Mouse (Mus musculus): ENCODE measurements around the gene Tlx2. TPM values are rescaled to one million over a fixed set of nuclear protein-coding genes. Genes with fewer than 3 reads are reported as not detected.

The Tlx2 gene
- total RNA-seq, 1 experiment from 2014 or later, result not detected

- ATAC-seq (ENCODE audit: extremely low read depth, insufficient number of reproducible peaks, low FRiP score, poor library complexity, severe bottlenecking), result no peak
Observed at GRCm38 (mm10) chr6:83068221-83068620, 1.9 kb downstream of the Tlx2 start.

GRCm38 (mm10) chr6:83066441-83066840 lies 3.7 kb downstream of the Tlx2 start:
- no peak for ATAC-seq (ENCODE audit: extremely low read depth, insufficient number of reproducible peaks, low FRiP score, poor library complexity, severe bottlenecking)

GRCm38 (mm10) chr6:83065995-83066394 lies 4.1 kb downstream of the Tlx2 start:
- ATAC-seq (ENCODE audit: extremely low read depth, insufficient number of reproducible peaks, low FRiP score, poor library complexity, severe bottlenecking), result no peak

- no peak for ATAC-seq (ENCODE audit: extremely low read depth, insufficient number of reproducible peaks, low FRiP score, poor library complexity, severe bottlenecking)
Observed at GRCm38 (mm10) chr6:83058725-83059124, 11.4 kb downstream of the Tlx2 start.

GRCm38 (mm10) chr6:83057790-83058189 lies 12.3 kb downstream of the Tlx2 start, which contains the start of gene Dqx1:
Dqx1 (plus strand) TSS chr6:83057844.
- no peak for ATAC-seq (ENCODE audit: extremely low read depth, insufficient number of reproducible peaks, low FRiP score, poor library complexity, severe bottlenecking)

GRCm38 (mm10) chr6:83054871-83055431 lies 15.1 kb downstream of the Tlx2 start, which contains the start of gene Htra2:
Htra2 (minus strand) TSS chr6:83055273.
- ATAC-seq (ENCODE audit: extremely low read depth, insufficient number of reproducible peaks, low FRiP score, poor library complexity, severe bottlenecking), result no peak

- ATAC-seq (ENCODE audit: extremely low read depth, insufficient number of reproducible peaks, low FRiP score, poor library complexity, severe bottlenecking), result peak; percentile 93
Observed at GRCm38 (mm10) chr6:83054074-83054851, 15.8 kb downstream of the Tlx2 start, which contains the start of gene Aup1. Aup1 (plus strand) TSS chr6:83054521.

- peak; percentile 4; the same call in 1 of the 2 replicates for ATAC-seq (ENCODE audit: extremely low read depth, insufficient number of reproducible peaks, low FRiP score, poor library complexity, severe bottlenecking)
Observed at GRCm38 (mm10) chr6:83053136-83053960, 16.7 kb downstream of the Tlx2 start.

- ATAC-seq (ENCODE audit: extremely low read depth, insufficient number of reproducible peaks, low FRiP score, poor library complexity, severe bottlenecking), result no peak
Observed at GRCm38 (mm10) chr6:83049367-83049766, 20.7 kb downstream of the Tlx2 start.

GRCm38 (mm10) chr6:83044742-83045141 lies 25.4 kb downstream of the Tlx2 start:
- ATAC-seq (ENCODE audit: extremely low read depth, insufficient number of reproducible peaks, low FRiP score, poor library complexity, severe bottlenecking), result peak; percentile 71; the same call in 1 of the 2 replicates

GRCm38 (mm10) chr6:83043993-83044392 lies 26.1 kb downstream of the Tlx2 start:
- ATAC-seq (ENCODE audit: extremely low read depth, insufficient number of reproducible peaks, low FRiP score, poor library complexity, severe bottlenecking), result no peak

GRCm38 (mm10) chr6:83043561-83043960 lies 26.5 kb downstream of the Tlx2 start:
- no peak for ATAC-seq (ENCODE audit: extremely low read depth, insufficient number of reproducible peaks, low FRiP score, poor library complexity, severe bottlenecking)

GRCm38 (mm10) chr6:83040601-83041000 lies 29.5 kb downstream of the Tlx2 start:
- no peak for ATAC-seq (ENCODE audit: extremely low read depth, insufficient number of reproducible peaks, low FRiP score, poor library complexity, severe bottlenecking)

- peak; percentile 78 for ATAC-seq (ENCODE audit: extremely low read depth, insufficient number of reproducible peaks, low FRiP score, poor library complexity, severe bottlenecking)
Observed at GRCm38 (mm10) chr6:83038496-83039012, 31.5 kb downstream of the Tlx2 start.

- ATAC-seq (ENCODE audit: extremely low read depth, insufficient number of reproducible peaks, low FRiP score, poor library complexity, severe bottlenecking), result no peak
Observed at GRCm38 (mm10) chr6:83037188-83037587, 32.9 kb downstream of the Tlx2 start.

GRCm38 (mm10) chr6:83034463-83035055 lies 35.5 kb downstream of the Tlx2 start:
- no peak for ATAC-seq (ENCODE audit: extremely low read depth, insufficient number of reproducible peaks, low FRiP score, poor library complexity, severe bottlenecking)

GRCm38 (mm10) chr6:83033249-83034185 lies 36.6 kb downstream of the Tlx2 start, which contains the start of the genes Dok1 and Loxl3:
Dok1 (minus strand) TSS chr6:83033471.
Loxl3 (plus strand) TSS chr6:83034173.
- peak; percentile 41 for ATAC-seq (ENCODE audit: extremely low read depth, insufficient number of reproducible peaks, low FRiP score, poor library complexity, severe bottlenecking)

GRCm38 (mm10) chr6:83032769-83033191 lies 37.3 kb downstream of the Tlx2 start:
- ATAC-seq (ENCODE audit: extremely low read depth, insufficient number of reproducible peaks, low FRiP score, poor library complexity, severe bottlenecking), result peak; percentile 30; the same call in 1 of the 2 replicates

Data from neutrophil, adult 5-6 weeks (primary cell).